Mouse (Mus musculus) heart, adult 2 months (tissue): ENCODE measurements around the gene Fndc10.

Experiments used
- CTCF ChIP-seq: fragments of 200-600 bp; IDR thresholded peaks from 2 replicates; pipeline ENCODE4 v1.8.1; 2022; ENCODE audit warnings: antibody characterized with exemption, mild to moderate bottlenecking, moderate library complexity
- EP300 ChIP-seq: fragments of 200-500 bp; IDR thresholded peaks from 2 replicates; pipeline ENCODE4 v1.6.1; 2011; ENCODE audit warnings: low read depth, low read length, control low read depth; ENCODE audit not compliant: insufficient read depth
- POLR2A ChIP-seq: fragments of 200-500 bp; IDR thresholded peaks from 2 replicates; pipeline ENCODE4 v1.6.1; 2011; ENCODE audit warnings: mild to moderate bottlenecking, low read depth, low read length, control low read depth; ENCODE audit not compliant: insufficient read depth

- no peak for TF ChIP-seq POLR2A
- no peak for TF ChIP-seq CTCF
- TF ChIP-seq EP300, result no peak
Observed at GRCm38 (mm10) chr4:155666903-155667302, 27.2 kb upstream of the Fndc10 start.
